Mouse (Mus musculus) heart, embryonic 16.5 days (tissue): ENCODE data around the gene C87499. TPM values are rescaled to one million over a fixed set of nuclear protein-coding genes. Genes with fewer than 3 reads are reported as not detected.

ENCODE experiments used
- ATAC-seq: fragments of 200-750 bp; cut with Nextera tagmentation; replicated peaks from 2 replicates; pipeline ENCODE4 v1.8.0; 2017; ENCODE audit warnings: moderate number of reproducible peaks; ENCODE audit not compliant: insufficient read depth, low FRiP score; ENCODE audit errors: extremely low read depth
- H3K27ac ChIP-seq: fragments of 300-500 bp; sonication (generic); 2 replicates; pipeline ENCODE4 v1.5.1; 2014; ENCODE audit warnings: mild to moderate bottlenecking, low read length, control low read depth, moderate library complexity
- H3K27me3 ChIP-seq: fragments of 300-500 bp; sonication (generic); 2 replicates; pipeline ENCODE4 v1.6.1; 2014; ENCODE audit warnings: low read length, mixed read lengths; ENCODE audit not compliant: control insufficient read depth, insufficient read depth
- H3K36me3 ChIP-seq: fragments of 300-500 bp; sonication (generic); 2 replicates; pipeline ENCODE4 v1.6.1; 2014; ENCODE audit not compliant: control insufficient read depth, insufficient read depth
- H3K4me1 ChIP-seq: fragments of 300-500 bp; sonication (generic); 2 replicates; pipeline ENCODE4 v1.6.1; 2014; ENCODE audit warnings: low read length, mixed read lengths; ENCODE audit not compliant: control insufficient read depth, insufficient read depth
- H3K4me2 ChIP-seq: fragments of 300-500 bp; sonication (generic); 2 replicates; pipeline ENCODE4 v1.6.1; 2014; ENCODE audit warnings: low read depth, mild to moderate bottlenecking, control low read depth, low read length
- H3K4me3 ChIP-seq: fragments of 300-500 bp; sonication (generic); 2 replicates; pipeline ENCODE4 v1.5.1; 2014; ENCODE audit warnings: mild to moderate bottlenecking, control low read depth, low read length
- H3K9ac ChIP-seq: fragments of 300-500 bp; sonication (generic); 2 replicates; pipeline ENCODE4 v1.6.1; 2014; ENCODE audit warnings: low read length, control low read depth
- H3K9me3 ChIP-seq: fragments of 300-500 bp; sonication (generic); replicated peaks from 2 replicates; pipeline ENCODE4 v1.6.1; 2016; ENCODE audit warnings: low read length; ENCODE audit not compliant: control insufficient read depth
- whole genome bisulfite sequencing: fragments of 180-500 bp; shearing (Covaris S2); extraction: QIAGEN DNeasy Blood & Tissue Kit; methylation state at CpG from one replicate; pipeline ENCODE4 v1.1.7; 2014; 5-methylcytosine and 5-hydroxymethylcytosine counted together
- polyA plus RNA-seq: library from polyadenylated mRNA; unstranded; fragments of >200 nt; fragmentation: Nextera tagmentation; extraction: Ambion mirVana; gene quantifications from 2 replicates; pipeline ENCODE4 v1.2.1, GENCODE M21; 2015

Gene C87499
- not detected in 2 replicates for polyA plus RNA-seq

- WGBS: 86% methylated on average over 4 of the region's 4 CpGs
Observed at GRCm38 (mm10) chr4:88634311-88634710, at the start of gene C87499. C87499 (minus strand) TSS chr4:88634411.

GRCm38 (mm10) chr4:88683812-88684211, 49.6 kb upstream of the C87499 start, which contains the start of gene Ifna2:
Ifna2 (minus strand) TSS chr4:88683912.
- Histone ChIP-seq H3K4me1 (no peaks in the 10 kb centered on the region), H3K9me3 (no peaks in the 10 kb centered on the region), H3K4me3 (no peak within 1 kb of the TSS), H3K27me3 (no peaks in the 10 kb centered on the region), H3K4me2 (no peak within 1 kb of the TSS), H3K36me3 (no peaks in the 10 kb centered on the region), H3K27ac (no peak within 1 kb of the TSS), H3K9ac (no peak within 1 kb of the TSS)
- no peak for ATAC-seq
- 87% methylated on average over 1 of the region's 1 CpGs for WGBS

More at GRCm38 (mm10) chr4:88634311-88634710, at the start of gene C87499:
- Histone ChIP-seq H3K9me3 (no peaks in the 10 kb centered on the region), H3K4me1 (no peaks in the 10 kb centered on the region), H3K9ac (no peak within 1 kb of the TSS), H3K4me3 (no peak within 1 kb of the TSS), H3K27me3 (no peaks in the 10 kb centered on the region), H3K36me3 (no peaks in the 10 kb centered on the region), H3K27ac (no peak within 1 kb of the TSS), H3K4me2 (no peak within 1 kb of the TSS)
- ATAC-seq: no peak

DNA sequence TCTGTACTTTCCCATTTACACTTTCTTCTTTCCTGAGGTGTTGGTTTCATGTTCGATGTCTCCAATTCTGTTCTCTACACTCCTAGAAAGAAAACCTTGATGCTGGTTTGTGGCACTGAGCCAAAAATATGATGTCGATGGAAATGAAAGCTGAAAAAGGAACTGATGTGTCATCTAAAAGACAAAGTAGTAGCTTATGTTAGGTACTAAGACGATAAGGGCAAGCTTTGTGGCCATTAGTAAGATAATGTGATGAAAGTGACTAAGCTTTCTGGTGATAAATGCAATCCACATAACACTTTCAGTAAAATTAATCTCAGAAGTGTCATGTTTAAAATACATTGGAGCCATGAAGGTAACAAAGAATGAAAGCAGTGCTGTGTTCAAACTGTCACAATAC, 47.1 kb upstream of the C87499 start:
- Histone ChIP-seq H3K27me3 (no peaks in the 10 kb centered on the region), H3K4me1 (no peaks in the 10 kb centered on the region), H3K4me3 (no peak overlapping the region), H3K9ac (no peak overlapping the region), H3K4me2 (no peak overlapping the region), H3K9me3 (no peaks in the 10 kb centered on the region), H3K36me3 (no peaks in the 10 kb centered on the region), H3K27ac (no peak overlapping the region)
- ATAC-seq: no peak
- 39% methylated on average over 3 of the region's 3 CpGs for WGBS

DNA sequence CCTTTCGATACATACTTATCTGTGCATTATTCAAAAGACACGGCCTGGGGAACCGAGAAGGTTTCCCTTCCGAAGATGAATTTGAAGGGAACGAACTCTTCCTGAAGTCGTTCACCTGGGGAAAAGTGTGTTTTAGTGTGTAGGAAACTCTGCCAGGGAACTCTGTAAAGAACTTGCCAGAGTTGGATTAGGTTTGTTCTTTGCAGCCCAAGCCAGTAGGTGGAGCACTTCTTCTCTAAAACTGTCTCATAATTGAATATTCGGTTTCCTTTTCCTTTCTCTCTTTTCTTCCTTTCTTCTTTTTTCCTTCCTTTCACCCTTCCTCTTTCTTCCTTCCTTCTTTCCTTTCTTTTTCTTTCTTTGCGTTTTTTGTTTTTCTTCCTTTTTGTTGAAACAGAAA, 46.2 kb upstream of the C87499 start:
- Histone ChIP-seq H3K4me3 (no peak overlapping the region), H3K36me3 (no peaks in the 10 kb centered on the region), H3K27ac (no peak overlapping the region), H3K27me3 (no peaks in the 10 kb centered on the region), H3K9ac (no peak overlapping the region), H3K4me2 (no peak overlapping the region), H3K4me1 (no peaks in the 10 kb centered on the region), H3K9me3 (no peaks in the 10 kb centered on the region)
- 38% methylated on average over 8 of the region's 8 CpGs for WGBS
- ATAC-seq: no peak

GRCm38 (mm10) chr4:88676824-88677223, 42.6 kb upstream of the C87499 start, which contains the start of gene Ifna16:
Ifna16 (minus strand) TSS chr4:88676924.
- Histone ChIP-seq H3K27ac (no peak within 1 kb of the TSS), H3K4me3 (no peak within 1 kb of the TSS), H3K9me3 (no peaks in the 10 kb centered on the region), H3K27me3 (no peaks in the 10 kb centered on the region), H3K4me2 (no peak within 1 kb of the TSS), H3K4me1 (no peaks in the 10 kb centered on the region), H3K36me3 (no peaks in the 10 kb centered on the region), H3K9ac (no peak within 1 kb of the TSS)
- WGBS: 74% methylated on average over 1 of the region's 1 CpGs
- no peak for ATAC-seq

- no peak overlapping the region for H3K4me3 ChIP-seq
- H3K9me3 ChIP-seq: no peaks in the 10 kb centered on the region
- no peaks in the 10 kb centered on the region for H3K4me1 ChIP-seq
- H3K36me3 ChIP-seq: no peaks in the 10 kb centered on the region
- 25% methylated on average over 1 of the region's 1 CpGs for WGBS
- H3K9ac ChIP-seq: no peak overlapping the region
- no peak for ATAC-seq
- H3K4me2 ChIP-seq: no peak overlapping the region
- no peak overlapping the region for H3K27ac ChIP-seq
- no peaks in the 10 kb centered on the region for H3K27me3 ChIP-seq
Observed at GRCm38 (mm10) chr4:88655461-88655860, 21.2 kb upstream of the C87499 start.

DNA sequence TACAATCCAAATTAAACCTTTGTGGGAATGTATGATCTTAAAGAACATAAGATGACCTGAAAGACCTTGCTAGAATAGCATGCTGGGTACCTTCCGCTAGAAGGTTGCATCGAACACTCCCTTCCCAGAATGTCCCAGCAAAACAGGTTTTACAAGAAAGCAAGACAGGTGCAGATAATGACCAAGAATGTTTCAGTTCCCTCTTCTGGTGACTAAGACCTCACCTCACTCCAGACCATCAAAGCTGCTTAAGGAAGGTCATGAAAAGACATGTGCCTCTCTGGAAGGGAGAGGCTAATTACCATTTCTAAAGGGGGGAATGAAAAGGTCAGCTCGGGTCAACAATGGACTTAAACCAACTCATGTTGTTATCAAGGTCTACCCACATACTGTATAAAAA, 19.4 kb upstream of the C87499 start:
- ATAC-seq: no peak
- WGBS: 79% methylated on average over 3 of the region's 3 CpGs

GRCm38 (mm10) chr4:88644359-88644758, 10.1 kb upstream of the C87499 start, which contains the start of gene Ifna13:
Ifna13 (minus strand) TSS chr4:88644459.
- Histone ChIP-seq H3K27me3 (no peaks in the 10 kb centered on the region), H3K9me3 (no peaks in the 10 kb centered on the region), H3K4me3 (no peak within 1 kb of the TSS), H3K36me3 (no peaks in the 10 kb centered on the region), H3K27ac (no peak within 1 kb of the TSS), H3K4me1 (no peaks in the 10 kb centered on the region), H3K4me2 (no peak within 1 kb of the TSS), H3K9ac (no peak within 1 kb of the TSS)
- 61% methylated on average over 2 of the region's 2 CpGs for WGBS
- no peak for ATAC-seq

More for the DNA sequence above, 19.4 kb upstream of the C87499 start:
- H3K36me3 ChIP-seq: no peaks in the 10 kb centered on the region
- no peaks in the 10 kb centered on the region for H3K4me1 ChIP-seq
- H3K27me3 ChIP-seq: no peaks in the 10 kb centered on the region
- H3K4me2 ChIP-seq: no peak overlapping the region
- no peaks in the 10 kb centered on the region for H3K9me3 ChIP-seq
- H3K9ac ChIP-seq: no peak overlapping the region
- no peak overlapping the region for H3K27ac ChIP-seq
- H3K4me3 ChIP-seq: no peak overlapping the region

- Histone ChIP-seq H3K27me3 (no peaks in the 10 kb centered on the region), H3K9ac (no peak overlapping the region), H3K36me3 (no peaks in the 10 kb centered on the region), H3K4me3 (no peak overlapping the region), H3K4me1 (no peaks in the 10 kb centered on the region), H3K9me3 (no peaks in the 10 kb centered on the region), H3K4me2 (no peak overlapping the region), H3K27ac (no peak overlapping the region)
- no peak for ATAC-seq
- 39% methylated on average over 2 of the region's 2 CpGs for WGBS
Observed at GRCm38 (mm10) chr4:88642526-88642925, 8.3 kb upstream of the C87499 start.
